Mouse (Mus musculus) mouse trophoblast stem cell (cell line): Measurements from ENCODE around the gene Elmo2.

Experiments used
- in situ Hi-C, 2 experiments: fragments of 300-500 bp; cut with MseI, MboI; formaldehyde crosslinking; loops; 2 replicates in 1 of 2; 3 replicates in 1 of 2; pipeline ENCODE4 v1.15.1; 2025

The Elmo2 gene

DNA sequence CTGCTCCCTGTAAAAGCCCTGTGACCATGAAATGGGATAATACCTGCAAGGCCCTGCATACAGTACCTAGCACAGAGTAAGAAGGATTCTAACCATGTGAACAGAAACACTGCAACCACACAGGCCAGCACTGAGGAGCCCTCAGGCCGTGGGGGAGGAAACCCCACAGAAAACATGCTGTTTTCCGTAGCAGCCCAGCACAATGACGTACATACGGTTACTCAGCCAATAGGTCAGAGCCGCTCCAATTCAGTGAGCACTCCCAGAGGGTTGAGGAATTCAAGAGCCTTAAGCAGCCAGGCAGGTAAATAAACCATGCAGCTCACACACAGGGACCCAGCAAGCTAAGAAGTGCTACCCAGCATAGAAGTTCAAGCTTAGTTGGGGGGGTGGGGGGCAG is 2.4 kb downstream of the Elmo2 start:
- in situ Hi-C loops: no loop called here

DNA sequence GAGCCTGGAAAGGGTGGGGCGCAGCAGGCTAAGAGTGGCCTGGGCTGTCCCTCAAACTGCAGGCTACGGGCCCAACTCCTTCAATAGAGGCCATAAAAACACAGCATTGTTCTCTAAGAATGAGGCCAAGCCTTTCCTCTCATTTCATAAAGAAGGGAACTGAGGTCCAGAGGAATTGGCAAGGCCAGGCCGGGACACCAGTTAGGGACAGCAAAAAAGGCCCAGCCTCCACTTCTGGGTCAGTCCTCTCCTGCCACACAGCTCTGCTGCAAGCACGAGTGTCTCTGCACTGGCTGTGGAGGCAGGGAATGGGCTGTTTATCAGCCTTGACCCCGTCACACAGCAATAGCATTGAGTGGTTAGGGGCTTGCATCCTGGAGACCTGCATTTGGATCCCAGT is 2.8 kb downstream of the Elmo2 start:
- in situ Hi-C loops: no loop called here

DNA sequence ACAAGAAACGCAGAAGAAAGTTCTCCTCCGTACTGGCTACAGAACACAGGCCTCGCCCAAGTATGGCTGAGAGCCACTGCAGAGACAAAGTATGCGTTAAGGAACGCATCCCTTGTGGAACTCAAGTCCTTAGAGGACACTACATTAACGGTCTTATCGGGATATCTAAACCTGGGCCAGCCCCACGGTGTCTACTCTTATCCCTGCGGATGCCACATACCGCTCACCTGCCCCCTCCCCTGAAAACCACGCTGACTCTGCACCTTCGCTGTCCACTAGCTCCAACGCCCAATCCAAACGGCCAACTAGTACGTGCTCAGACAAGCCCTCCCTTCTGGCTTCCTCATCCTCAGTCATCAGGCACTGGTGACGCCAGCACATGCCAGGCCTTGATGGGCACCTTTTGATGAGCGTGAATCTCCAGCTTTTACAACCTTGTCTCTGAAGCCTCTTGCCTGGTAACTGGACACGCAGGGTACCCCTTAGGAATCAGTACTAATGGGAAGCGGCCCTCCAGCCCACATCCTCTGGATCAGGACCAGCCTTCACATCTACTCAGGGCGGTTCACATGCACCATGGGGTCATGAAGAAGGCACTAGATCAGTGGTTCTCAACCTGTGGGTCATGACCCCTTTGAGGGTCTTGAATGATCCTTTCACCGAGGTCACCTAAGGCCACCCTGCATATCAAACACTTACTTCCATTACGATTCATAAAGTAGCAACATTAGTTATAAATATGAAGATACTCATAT is 4.1 kb downstream of the Elmo2 start:
- in situ Hi-C loops: no loop called here

GRCm38 (mm10) chr2:165321381-165321888 is 4.8 kb downstream of the Elmo2 start:
- in situ Hi-C loops: no loop called here

- in situ Hi-C loops: no loop called here
These were observed 5.6 kb downstream of the Elmo2 start for GRCm38 (mm10) chr2:165320531-165321150.

- in situ Hi-C loops: no loop called here
These were observed 6.8 kb downstream of the Elmo2 start for GRCm38 (mm10) chr2:165319503-165319902.

GRCm38 (mm10) chr2:165318941-165319340 is 7.3 kb downstream of the Elmo2 start:
- in situ Hi-C loops: no loop called here

- in situ Hi-C loops: no loop called here
These were observed 8.5 kb downstream of the Elmo2 start for GRCm38 (mm10) chr2:165317621-165318263.

DNA sequence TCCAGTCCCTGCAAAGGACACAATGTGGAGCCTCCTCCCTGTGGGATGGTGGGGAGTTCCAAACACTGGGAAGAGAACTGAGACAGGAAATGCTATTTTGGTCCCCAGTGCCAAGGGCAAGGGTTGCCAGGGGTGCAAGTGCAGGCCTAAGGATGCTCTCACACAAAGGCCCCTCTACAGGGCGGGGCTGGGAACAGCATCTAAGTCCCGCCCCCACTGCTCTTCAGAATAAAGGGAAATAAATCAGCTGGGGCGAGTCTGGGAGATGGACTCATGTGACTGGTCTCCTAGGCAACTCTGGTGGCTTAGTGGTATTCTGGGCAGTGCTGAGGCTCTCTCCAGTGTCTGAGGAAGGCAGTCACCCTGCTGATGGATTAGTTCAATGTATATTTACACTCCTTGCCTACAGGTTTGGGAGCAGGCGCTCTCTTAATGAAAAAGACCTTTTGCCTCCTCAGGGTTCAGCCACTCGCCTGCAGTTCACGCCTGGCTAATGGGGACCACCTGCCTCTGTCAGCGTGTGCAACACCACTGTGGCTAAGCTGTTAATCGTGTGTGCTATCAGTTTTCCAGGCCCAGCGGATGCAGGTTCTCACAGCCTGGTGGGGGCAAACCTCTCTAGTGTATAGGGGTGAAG is 9.3 kb downstream of the Elmo2 start:
- in situ Hi-C loops: no loop called here

DNA sequence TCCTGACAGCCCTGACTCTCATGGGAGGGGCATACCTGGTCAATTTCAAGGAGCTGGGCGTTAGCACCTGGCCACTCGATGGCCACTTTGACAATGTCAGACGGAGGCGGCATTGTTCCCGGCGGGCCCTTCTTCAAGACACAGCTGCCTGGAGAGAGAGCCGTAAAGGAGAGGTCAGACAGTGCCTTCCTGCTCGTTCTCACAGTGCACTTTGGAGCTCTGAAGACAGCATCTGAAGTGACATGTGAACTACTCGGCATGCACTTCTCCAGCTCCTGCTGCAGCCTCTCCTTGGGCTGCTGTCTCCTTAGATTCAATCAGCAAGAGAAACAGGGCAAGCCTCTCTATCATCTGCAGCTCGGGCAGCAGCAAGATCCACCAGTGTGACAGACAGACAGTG is 10.1 kb downstream of the Elmo2 start:
- in situ Hi-C loops: no loop called here

DNA sequence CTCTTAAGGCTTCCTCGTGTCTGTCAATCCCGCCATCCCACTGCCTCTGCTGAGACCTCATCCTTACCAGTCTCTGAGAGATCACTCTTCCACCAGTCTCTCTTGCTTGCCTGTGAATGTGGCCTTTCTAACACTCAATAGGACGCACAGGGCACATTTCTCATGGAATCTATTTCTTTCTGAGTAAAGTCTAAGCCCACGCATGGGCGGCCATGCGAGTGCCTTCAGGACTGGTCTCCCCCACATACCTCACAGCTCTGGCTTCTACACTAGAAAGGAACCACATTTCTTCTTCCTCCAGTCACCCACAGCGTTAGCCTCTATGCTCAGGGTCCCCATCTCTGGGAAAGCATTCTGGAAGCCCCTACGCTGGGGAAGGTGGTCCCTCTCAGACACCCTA is 12.1 kb downstream of the Elmo2 start:
- in situ Hi-C loops: no loop called here

DNA sequence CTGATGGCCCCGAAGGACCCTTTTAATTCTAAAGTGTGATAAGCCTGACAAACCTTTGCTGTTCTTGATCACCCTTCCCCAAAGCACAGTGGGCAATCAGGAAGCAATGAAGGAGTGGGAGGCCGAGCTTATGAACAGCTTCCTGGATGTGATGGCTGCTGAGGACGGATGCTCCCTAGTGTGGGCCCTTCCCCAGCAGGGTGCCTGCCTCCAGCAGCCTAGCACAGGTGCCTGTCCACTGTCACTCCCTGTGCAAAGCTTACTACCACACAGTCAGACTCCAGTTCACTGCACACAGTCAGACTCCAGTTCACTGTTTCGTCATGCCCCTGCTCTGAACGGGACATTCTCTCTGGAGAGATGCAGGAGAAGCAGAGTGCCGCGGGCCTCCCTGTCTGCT is 13.9 kb downstream of the Elmo2 start:
- in situ Hi-C loops: no loop called here

DNA sequence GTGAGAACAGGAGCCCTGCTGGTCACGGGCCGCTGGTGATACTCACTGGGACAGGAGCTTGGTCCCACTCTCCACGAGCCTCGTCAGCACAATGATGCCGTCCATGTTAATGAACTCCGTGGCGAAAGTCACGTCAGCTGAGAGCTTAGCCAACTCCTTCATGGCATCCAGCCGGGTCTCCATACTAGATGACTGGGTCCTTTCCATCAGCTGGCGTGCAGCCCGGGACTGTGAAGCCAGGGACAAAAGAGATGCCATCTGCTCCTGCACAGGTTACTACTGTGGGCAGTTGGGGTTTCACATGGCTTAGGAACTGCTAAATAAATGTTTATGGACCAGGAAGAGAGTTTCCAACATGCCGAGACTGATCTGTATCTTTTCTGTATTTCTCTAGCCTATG is 14.7 kb downstream of the Elmo2 start:
- in situ Hi-C loops: no loop called here

DNA sequence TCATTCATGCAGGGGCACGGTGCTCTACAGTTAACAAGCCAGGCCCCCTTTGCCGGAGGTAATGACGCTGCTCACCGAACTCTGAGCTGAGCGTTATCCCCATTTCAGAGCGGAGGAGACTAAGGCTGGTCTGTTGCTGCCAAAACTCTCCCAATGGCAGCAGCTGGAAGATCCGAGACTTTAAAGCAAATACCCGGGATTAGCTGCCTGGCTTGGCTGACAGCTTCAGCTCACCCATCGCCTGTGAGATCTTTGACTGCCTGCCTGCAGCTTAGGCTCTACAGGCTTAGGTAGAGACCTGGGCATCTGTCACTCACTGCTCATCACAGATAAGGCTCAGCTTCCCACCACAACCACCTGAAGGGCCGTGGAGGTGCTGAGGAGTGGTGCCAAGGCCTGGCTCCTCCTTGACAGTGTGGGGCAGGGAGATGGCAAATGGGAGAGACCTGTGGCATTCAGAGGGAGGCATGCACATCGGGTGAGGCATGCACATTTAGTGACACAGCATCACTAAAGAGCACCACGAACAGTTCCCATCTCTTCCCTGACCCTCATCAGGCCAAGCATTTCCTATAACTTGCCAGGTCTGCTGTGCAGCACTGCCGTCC is 15.4 kb downstream of the Elmo2 start:
- in situ Hi-C loops: no loop called here

- in situ Hi-C loops: no loop called here
These were observed 18.5 kb downstream of the Elmo2 start for GRCm38 (mm10) chr2:165307801-165308200.

DNA sequence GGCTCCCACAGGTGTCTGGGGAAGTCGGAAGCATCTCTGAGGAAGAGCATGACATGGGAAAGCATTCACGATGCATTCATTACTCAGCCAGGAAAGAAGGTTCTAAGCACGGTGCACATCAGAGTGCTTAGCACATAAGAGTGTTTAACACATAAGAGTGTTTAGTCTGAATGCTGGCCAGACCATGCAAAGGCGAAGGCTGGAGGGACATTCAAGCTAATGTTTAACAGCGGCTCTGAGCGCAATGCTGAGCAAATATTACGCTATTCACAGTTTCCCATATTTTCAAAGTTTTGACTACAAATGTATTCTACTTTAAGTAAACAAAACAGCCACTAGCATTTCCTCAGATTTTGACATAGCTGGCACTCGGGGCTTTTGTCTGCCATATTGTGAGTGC is 20.8 kb downstream of the Elmo2 start:
- in situ Hi-C loops: no loop called here

GRCm38 (mm10) chr2:165304819-165305218 is 21.5 kb downstream of the Elmo2 start:
- in situ Hi-C loops: no loop called here

DNA sequence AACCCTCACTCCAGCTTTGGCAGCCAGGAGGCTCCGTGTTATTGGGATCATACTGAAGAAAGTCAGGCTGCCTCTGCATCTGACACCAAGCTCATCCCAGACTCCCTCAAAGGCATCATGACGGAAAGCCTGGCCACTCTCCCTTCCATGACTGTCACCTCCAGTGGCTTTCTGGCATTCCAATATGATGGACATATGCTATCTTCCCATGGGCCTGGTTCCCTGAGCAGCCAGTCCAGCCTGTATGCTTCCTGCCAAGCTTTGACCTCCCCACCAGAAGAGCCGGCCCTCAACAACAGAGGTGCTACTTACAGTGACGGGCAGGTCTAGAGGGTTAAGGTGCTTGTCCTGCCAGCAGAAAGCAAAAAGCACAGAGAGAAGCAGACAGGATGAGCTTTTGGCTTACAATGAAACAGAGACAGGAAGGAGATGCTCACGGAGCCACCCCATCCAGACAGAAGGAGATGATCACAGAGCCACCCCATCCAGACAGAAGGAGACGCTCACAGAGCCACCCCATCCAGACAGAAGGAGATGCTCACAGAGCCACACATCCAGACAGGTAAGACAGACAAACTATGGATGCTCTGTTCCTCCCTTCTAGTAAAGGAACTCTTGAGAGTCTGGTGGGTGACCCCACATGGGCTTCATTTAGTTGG is 22.8 kb downstream of the Elmo2 start:
- in situ Hi-C loops: no loop called here

DNA sequence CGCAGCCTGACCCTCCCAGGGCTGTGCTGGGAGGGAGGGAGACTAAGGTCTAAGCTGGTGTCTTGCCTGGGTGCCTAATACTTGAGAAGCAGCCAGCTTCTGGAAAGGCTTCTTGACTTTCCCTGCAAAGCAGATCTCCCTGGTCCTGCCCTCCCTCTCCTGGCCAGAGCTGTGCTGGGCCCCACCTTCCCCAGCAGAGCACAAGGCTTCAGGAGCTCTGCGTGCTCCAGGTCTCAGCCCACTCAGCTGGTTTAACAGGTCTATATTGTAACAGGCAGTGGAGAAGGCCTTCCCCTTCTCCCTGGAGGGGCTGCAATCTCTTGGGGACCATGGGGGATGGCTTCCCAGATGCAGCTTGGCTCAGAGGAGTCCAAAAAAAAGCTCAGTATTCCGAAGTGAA is 24.9 kb downstream of the Elmo2 start:
- in situ Hi-C loops: no loop called here

DNA sequence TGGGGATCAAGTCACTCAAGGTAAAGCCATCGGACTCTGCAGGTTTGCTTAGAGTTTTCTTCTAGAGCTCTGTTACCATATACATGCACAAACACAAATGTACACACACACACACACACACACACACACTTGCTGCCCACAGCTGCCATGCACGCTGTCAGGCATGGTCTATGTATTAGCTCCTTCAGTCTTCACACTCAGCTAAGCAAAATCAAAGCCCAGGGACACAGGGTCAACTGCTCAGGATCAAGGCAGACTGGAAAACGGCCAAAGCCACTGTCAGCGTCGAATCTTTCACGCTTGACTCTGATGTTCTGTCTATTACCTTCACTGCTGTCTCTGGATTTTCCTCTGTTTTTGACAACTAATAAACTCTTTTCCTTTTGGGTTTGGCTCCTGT is 25.4 kb downstream of the Elmo2 start:
- in situ Hi-C loops: no loop called here

DNA sequence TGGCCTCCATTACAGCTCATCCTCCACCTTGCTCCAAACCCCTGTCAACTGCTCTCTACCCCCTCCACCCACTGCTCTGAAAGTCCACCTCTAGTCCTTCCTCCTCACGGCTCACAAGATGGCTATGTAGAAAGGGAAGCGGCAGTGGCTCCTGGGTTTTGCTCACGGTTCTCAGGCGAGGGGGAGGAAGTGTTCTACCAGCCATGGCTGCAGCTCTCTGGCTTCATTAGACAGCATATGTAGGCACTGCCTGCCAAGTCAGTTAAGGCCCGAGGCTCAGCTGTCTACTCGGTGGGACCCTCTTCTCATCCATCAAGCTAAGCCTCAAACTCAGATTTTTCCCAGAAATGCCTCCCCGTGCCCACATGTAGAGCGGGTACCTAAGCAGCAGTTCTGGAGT is 25.9 kb downstream of the Elmo2 start:
- in situ Hi-C loops: no loop called here
